Mouse (Mus musculus) heart, adult 2 months (tissue): ENCODE data around the gene Stag1. TPM values are rescaled to one million over a fixed set of nuclear protein-coding genes. Genes with fewer than 3 reads are reported as not detected.

Experiments used
- DNase-seq, 2 experiments: peaks; one replicate each; pipeline ENCODE4 v3.0.0; 2021
- H3K27ac ChIP-seq: fragments of 200-600 bp; 2 replicates; pipeline ENCODE4 v1.8.1; 2022
- H3K27me3 ChIP-seq: fragments of 200-500 bp; 2 replicates; pipeline ENCODE4 v1.6.1; 2012; ENCODE audit warnings: mild to moderate bottlenecking, low read length, inconsistent platforms, mixed read lengths; ENCODE audit not compliant: control insufficient read depth, insufficient read depth
- H3K36me3 ChIP-seq: fragments of 200-500 bp; 2 replicates; pipeline ENCODE4 v1.6.1; 2012; ENCODE audit warnings: low read length, inconsistent platforms; ENCODE audit not compliant: control insufficient read depth, insufficient read depth
- H3K4me1 ChIP-seq: fragments of 200-500 bp; 2 replicates; pipeline ENCODE4 v1.6.1; 2011; ENCODE audit warnings: low read length; ENCODE audit not compliant: control insufficient read depth, insufficient read depth
- H3K4me3 ChIP-seq: fragments of 200-600 bp; 2 replicates; pipeline ENCODE4 v1.8.1; 2022
- H3K79me2 ChIP-seq: fragments of 200-500 bp; replicated peaks from 2 replicates; pipeline ENCODE4 v1.6.1; 2012; ENCODE audit warnings: mild to moderate bottlenecking, inconsistent platforms, low read length, moderate library complexity, mixed read lengths; ENCODE audit not compliant: control insufficient read depth, insufficient read depth
- H3K9ac ChIP-seq: fragments of 200-500 bp; 2 replicates; pipeline ENCODE4 v1.6.1; 2012; ENCODE audit warnings: low read depth, mild to moderate bottlenecking, control low read depth, inconsistent platforms, low read length, mixed read lengths
- CTCF ChIP-seq: fragments of 200-600 bp; IDR thresholded peaks from 2 replicates; pipeline ENCODE4 v1.8.1; 2022; ENCODE audit warnings: antibody characterized with exemption, mild to moderate bottlenecking, moderate library complexity
- EP300 ChIP-seq: fragments of 200-500 bp; IDR thresholded peaks from 2 replicates; pipeline ENCODE4 v1.6.1; 2011; ENCODE audit warnings: low read depth, low read length, control low read depth; ENCODE audit not compliant: insufficient read depth
- POLR2A ChIP-seq: fragments of 200-500 bp; IDR thresholded peaks from 2 replicates; pipeline ENCODE4 v1.6.1; 2011; ENCODE audit warnings: mild to moderate bottlenecking, low read depth, low read length, control low read depth; ENCODE audit not compliant: insufficient read depth
- whole genome bisulfite sequencing: fragments of 180-500 bp; shearing (Covaris S2); methylation state at CpG from one replicate; pipeline ENCODE4 v1.1.7; 2018; 5-methylcytosine and 5-hydroxymethylcytosine counted together
- intact Hi-C: fragments of 180-260 bp; cut with DNase I; formaldehyde crosslinking; loops from one replicate; pipeline ENCODE4 v1.15.1; 2025
- polyA plus RNA-seq: library from polyadenylated mRNA; depleted of rRNA; stranded (reverse); fragments of >200 nt; gene quantifications from 2 replicates; pipeline ENCODE4 v1.2.3, GENCODE M21; 2012
- total RNA-seq, 2 experiments: library from RNA; stranded (reverse); gene quantifications; 2 replicates each; pipeline ENCODE4 v1.2.3; 2021

Stag1 gene
- total and polyA plus RNA-seq, 3 experiments: 4.1 to 27.8 (median 27.8) TPM

- TF ChIP-seq POLR2A (no peak), CTCF (no peak), EP300 (no peak)
- WGBS: 72% methylated on average over 20 of the region's 20 CpGs
- no peak overlapping the region for H3K9ac ChIP-seq
- H3K4me1 ChIP-seq: peaks cover 4% of the 10 kb centered on the region
- intact Hi-C loops: no loop called here
- no peak for DNase-seq
- no peak overlapping the region for H3K4me3 ChIP-seq
- no peaks in the 10 kb centered on the region for H3K79me2 ChIP-seq
- H3K27me3 ChIP-seq: no peaks in the 10 kb centered on the region
- no peaks in the 10 kb centered on the region for H3K36me3 ChIP-seq
- no peak overlapping the region for H3K27ac ChIP-seq
Measured at GRCm38 (mm10) chr9:100580196-100580740, 17.3 kb upstream of the Stag1 start.

DNA sequence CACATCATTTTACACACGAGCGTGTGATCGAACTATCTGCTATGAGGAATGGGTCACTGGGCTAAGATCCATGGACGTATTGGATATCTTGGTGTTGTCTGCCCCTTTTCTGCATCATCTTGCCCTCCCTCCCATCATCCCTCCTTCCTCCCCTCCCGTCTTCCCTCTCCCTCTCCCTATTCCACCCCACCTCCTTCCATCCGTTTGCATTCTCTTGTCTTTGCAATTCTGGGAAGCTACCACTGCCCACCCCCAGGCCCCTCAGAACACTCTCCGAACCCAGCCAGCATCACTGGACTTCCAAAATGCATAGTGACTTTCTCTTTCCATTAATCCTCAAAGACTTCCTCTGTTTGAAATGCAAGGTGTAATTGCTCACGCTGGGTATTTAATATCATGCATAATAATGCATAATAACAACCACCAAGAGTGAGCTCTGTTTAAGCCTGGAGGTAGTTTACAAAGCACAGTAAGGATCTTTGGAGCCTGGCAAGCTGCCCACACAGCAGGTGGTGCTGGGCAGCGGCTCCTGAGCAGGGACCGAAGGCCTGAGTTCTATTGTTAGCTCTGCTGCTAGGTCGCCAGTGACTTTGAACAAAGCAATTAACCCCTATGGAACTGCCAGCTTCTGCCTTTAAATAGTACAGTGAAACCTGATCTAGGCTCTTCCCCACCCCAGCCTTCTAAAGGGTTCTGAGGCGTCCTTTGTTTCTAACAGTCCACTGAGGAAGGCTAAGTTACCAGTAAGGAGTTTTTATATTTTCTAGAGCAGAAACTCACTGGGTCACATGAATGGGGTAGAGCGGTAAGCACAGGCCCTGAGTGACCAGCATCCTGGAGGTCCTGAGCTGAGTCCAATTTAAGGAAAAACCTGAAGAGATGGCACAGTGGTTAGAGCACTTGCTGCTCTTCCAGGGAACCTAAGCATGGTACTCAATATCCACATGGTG lies 15.8 kb upstream of the Stag1 start:
- no peaks in the 10 kb centered on the region for H3K79me2 ChIP-seq
- TF ChIP-seq POLR2A (no peak), EP300 (no peak)
- intact Hi-C loops: no loop called here
- no peak overlapping the region for H3K4me3 ChIP-seq
- H3K9ac ChIP-seq: no peak overlapping the region
- WGBS: 52% methylated on average over 13 of the region's 13 CpGs
- H3K27ac ChIP-seq: peak overlapping the region; percentile 51
- peak; percentile 48 to 63 for DNase-seq
- peaks cover 4% of the 10 kb centered on the region for H3K4me1 ChIP-seq
- H3K36me3 ChIP-seq: no peaks in the 10 kb centered on the region
- H3K27me3 ChIP-seq: no peaks in the 10 kb centered on the region

DNA sequence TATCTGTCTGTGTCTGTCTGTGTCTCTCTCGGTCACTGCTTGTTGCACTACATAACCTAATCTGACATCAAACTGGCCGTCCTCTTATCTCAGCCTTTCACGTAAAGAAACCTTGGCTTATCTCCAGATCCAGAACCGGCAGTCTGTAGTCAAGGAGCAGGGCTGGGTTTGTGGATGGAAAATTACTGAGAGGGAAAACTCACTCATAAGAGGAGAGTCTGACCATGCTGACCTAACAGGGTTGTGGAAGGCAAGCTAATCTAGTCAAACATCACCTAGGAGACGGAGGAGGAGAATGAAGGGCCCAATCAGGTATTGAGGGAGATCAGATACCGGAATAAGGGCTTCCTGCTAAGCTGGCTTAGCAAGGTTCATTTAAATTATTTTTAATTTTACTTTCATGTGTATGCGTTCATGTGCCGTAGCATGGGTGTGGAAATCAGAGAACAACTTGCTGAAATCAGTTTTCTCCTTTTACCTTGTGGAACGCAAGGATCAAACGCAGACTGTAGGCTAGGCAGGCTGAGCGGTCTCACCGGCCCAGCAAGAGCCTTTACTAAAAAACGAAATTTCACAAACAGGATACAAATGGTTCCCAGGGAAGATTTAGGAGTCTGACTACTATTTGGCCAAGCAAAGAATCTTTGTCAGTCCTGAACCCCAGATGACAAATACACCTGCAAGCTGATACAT lies 14.6 kb upstream of the Stag1 start:
- intact Hi-C loops: no loop called here
- Histone ChIP-seq H3K9ac (no peak overlapping the region), H3K4me3 (no peak overlapping the region), H3K4me1 (peaks cover 4% of the 10 kb centered on the region), H3K27me3 (no peaks in the 10 kb centered on the region), H3K79me2 (no peaks in the 10 kb centered on the region), H3K36me3 (no peaks in the 10 kb centered on the region), H3K27ac (no peak overlapping the region)
- DNase-seq: no peak
- TF ChIP-seq POLR2A (no peak), EP300 (no peak)
- 45% methylated on average over 13 of the region's 13 CpGs for WGBS

GRCm38 (mm10) chr9:100584031-100584430 lies 13.6 kb upstream of the Stag1 start:
- no peak for TF ChIP-seq CTCF
- TF ChIP-seq EP300: no peak
- TF ChIP-seq POLR2A: no peak
- H3K79me2 ChIP-seq: no peaks in the 10 kb centered on the region
- peaks cover 4% of the 10 kb centered on the region for H3K4me1 ChIP-seq
- intact Hi-C loops: no loop called here
- DNase-seq: no peak
- H3K36me3 ChIP-seq: no peaks in the 10 kb centered on the region
- WGBS: 93% methylated on average over 4 of the region's 4 CpGs
- H3K4me3 ChIP-seq: no peak overlapping the region
- H3K27me3 ChIP-seq: no peaks in the 10 kb centered on the region
- H3K27ac ChIP-seq: no peak overlapping the region
- no peak overlapping the region for H3K9ac ChIP-seq

GRCm38 (mm10) chr9:100590462-100590861 lies 7.1 kb upstream of the Stag1 start:
- Histone ChIP-seq H3K4me1 (no peaks in the 10 kb centered on the region), H3K9ac (no peak overlapping the region), H3K79me2 (no peaks in the 10 kb centered on the region), H3K36me3 (no peaks in the 10 kb centered on the region), H3K27ac (no peak overlapping the region), H3K27me3 (no peaks in the 10 kb centered on the region), H3K4me3 (no peak overlapping the region)
- intact Hi-C loops: no loop called here
- DNase-seq: no peak
- TF ChIP-seq CTCF (no peak), POLR2A (no peak), EP300 (no peak)
- 41% methylated on average over 4 of the region's 4 CpGs for WGBS

- H3K4me3 ChIP-seq: no peak overlapping the region
- no peaks in the 10 kb centered on the region for H3K27me3 ChIP-seq
- 85% methylated on average over 8 of the region's 8 CpGs for WGBS
- H3K79me2 ChIP-seq: no peaks in the 10 kb centered on the region
- H3K27ac ChIP-seq: no peak overlapping the region
- H3K4me1 ChIP-seq: no peaks in the 10 kb centered on the region
- no peaks in the 10 kb centered on the region for H3K36me3 ChIP-seq
- intact Hi-C loops: no loop called here
- H3K9ac ChIP-seq: no peak overlapping the region
- no peak for TF ChIP-seq POLR2A
- no peak for TF ChIP-seq CTCF
- no peak for TF ChIP-seq EP300
- DNase-seq: no peak
Measured at GRCm38 (mm10) chr9:100596317-100596716, 1.3 kb upstream of the Stag1 start.
